Mouse (Mus musculus): Measurements from ENCODE around the gene Cd82. TPM values are rescaled to one million over a fixed set of nuclear protein-coding genes. Genes with fewer than 3 reads are reported as not detected.
A peak's percentile ranks its signal among the peaks of the same experiment; 100 is the strongest.

Cd82 gene
- total RNA-seq, 4 experiments from 2014 or later = 22.9 to 31.8 (median 25.6) TPM

GRCm38 (mm10) chr2:93466314-93466713 lies 3.4 kb upstream of the Cd82 start:
- no peak for DNase-seq (ENCODE audit: low spot score in 2 of 2)

DNA sequence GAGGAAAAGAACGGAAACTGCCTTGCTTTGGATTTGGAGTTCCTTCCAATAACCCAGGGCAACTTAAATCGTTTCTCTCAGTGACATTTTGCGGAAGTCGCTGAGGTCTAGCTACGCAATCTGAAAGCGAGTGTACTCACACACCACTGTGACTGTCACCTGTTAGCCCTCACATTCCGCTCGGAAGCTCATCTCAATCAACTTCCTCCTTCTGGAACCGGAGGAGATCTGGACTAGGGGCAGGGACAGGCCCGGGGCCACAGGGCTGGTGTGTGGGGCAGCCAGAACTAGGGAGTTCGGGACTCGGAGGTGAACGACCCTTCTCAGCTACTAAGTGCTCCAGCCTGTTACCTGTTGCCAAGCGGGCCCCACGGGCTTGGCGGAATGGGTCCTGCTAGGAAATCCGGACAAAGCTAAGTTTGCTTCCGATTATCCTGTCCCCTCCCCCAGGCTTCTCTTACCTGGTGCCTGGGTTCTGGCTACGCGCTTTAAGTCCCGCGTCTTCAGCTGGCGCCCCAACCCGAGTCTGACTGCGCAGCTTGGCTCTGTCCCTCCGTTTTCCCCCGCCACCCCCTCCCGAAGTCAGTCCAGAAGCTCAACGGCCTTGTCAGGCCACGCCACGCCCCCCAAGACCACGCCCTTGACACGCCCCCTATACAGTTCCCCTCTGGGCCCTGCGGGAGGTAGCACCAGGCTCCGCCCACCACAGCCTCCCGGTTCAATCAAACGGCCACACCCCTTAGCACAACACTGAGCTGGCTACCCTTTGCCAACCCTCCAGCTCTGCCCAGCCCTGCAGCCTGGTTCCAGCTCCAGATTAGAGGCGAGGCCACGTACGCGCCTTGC lies 848 bp downstream of the Cd82 start:
- DNase-seq (ENCODE audit: low spot score in 2 of 2) = peak; percentile 55 to 83

DNA sequence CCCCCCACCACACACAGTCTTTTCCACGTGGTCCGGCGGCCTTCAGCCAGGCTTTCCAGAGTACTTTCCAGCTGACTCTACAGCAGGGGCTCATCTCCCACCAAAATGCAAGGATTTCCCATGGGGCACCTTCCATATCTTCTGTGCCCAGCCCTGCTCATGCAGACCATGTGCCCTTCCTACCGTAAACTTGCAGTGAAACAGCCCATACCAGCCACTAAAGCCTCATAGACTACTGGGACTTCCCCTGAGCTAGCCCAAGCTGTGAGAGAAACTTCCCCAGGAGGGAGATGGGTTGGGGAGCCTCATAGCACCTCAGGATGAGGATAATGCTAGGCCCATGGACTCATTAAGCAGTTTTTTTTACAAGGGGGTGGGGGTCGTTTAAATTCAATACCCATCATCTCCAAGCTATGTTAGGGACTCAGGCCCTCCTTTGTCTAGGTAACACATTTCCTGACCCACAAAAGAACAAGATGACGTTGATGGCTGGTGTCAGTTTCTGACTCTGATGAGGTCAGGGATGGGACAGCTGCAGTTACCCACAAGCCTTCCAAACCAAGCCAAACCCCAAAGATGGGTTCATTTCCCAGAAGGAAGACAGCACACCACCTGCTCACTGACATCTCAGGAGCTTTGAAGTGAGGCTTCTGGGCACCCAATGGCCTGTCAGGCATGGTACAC lies 2.0 kb downstream of the Cd82 start:
- DNase-seq (ENCODE audit: low spot score in 2 of 2) = no peak

DNA sequence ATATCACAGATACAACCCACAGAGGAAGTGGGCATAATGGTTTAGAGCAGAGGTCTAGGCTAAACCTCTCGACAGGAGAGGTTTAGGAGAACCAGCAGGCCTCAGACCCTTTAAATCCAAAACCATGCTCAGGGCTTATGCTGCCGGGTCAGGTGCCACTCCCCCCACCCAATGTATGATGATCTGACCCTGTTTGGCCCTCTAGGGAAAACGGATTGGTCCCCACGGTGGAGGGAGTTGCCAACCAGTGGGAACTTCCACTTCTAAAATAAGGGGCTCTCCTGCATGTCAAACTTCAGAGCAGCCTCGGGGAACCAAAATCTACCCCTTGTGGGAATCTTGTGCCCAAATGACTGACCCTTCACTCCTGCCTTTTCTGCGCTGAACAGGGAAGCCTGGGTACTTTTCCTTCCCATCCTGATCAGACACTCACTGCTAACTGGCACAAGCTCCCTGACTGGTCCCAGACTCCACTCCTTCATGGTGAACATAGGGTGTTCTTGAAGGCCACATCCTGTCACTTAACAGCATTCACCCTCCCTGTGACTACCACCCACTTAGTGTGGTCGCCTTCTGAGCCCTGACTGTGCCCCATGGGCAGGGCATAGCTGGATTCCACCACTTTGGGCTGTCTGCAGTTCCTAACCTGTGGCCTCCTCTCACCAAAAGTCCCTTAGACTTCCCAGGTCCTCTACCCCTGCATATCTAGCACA lies 3.6 kb downstream of the Cd82 start:
- no peak for DNase-seq (ENCODE audit: low spot score in 2 of 2)

DNA sequence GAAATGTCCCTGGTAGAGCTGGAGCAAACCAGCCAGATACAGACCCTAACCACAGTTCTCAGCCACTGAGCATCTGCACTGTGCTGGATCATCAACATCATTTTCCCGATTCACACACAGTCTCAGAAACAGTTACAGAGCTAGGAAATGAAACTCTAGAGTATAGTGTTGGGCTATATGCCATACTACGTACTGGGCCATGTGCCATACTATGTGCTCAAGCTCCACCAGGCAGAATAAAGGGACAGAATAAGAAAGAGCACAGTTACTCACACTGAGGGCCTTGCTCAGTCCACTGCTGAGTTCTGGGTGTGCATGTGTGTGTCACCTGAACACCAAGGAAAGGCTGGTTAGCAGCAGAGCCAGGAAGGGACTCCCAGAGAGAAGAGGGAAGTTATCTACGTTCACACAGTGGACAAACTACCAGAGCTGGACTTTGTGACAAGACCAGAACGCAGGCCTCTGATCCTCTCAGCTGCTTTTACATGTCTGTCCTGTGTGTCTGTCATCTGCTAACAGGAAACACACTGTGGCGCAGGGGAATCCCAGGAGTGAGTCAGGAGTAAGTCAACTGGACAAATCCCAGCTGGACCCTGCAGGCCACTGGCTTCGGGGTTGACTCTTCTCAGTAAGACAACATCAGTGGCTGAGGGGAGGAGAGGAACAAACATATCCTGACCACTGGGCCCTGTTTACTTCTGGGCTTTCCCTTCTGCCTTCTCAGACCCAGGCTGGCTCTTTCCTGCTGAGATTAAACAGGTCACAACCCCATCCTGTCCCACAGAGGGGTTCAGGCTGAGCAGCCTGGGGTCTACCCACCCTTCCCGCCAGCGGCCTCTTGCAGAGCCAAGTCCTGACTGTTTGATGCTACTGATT lies 4.4 kb downstream of the Cd82 start:
- DNase-seq (ENCODE audit: low spot score in 2 of 2) = no peak

DNA sequence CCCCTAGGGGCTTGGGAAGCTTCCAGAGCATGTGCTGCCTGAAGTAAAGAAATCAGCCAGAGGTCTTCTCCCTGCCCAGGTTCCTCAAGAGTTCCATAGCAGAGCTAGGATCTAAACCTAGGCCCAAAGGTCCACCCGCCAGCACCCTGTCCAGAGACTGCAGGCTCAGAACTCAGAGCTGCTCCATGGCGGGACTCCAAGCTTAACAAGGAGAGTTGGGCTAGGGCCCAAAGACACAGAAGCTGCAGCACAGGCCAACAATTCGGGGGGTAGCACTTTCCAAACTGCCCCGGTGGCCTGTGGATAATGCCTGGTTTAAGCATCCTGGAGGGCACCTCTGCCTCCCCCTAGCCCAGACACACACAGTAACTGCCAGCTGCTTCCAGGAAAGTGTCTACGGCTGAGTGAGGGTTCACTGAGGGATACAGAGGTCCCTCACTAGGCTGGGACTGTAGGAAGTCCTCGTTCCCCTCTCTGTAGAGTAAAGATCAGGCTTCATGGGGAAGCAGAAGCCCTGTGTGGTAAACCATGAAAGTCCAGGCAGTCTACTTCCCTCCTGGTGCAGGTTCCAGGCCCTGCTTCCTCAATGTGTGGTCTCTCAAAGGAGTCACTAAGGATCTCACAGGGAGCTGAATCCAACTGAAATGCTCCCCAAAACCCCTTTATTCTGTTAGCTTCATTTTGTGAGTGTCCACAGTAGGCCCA lies 5.4 kb downstream of the Cd82 start:
- no peak for DNase-seq (ENCODE audit: low spot score in 2 of 2)

DNA sequence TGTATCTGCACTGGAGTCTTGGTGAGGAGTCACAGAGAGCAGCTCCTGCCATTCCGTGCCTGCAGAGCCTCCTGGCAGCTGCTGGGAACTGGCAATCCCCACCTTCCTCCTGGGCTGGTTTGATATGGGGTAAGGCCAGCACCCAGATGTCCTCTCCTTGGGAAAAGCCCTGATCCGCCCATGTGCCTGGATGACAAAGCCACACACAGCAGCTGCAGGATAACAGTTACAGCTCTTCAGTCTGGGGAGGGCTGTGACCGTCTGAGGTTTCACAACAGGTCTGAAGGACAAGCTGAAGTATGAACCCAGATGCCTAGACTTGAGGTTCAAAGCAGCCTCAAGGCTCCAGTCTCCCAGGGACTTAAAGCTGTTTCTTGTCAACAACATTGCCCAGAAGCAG lies 6.8 kb downstream of the Cd82 start:
- no peak for DNase-seq (ENCODE audit: low spot score in 2 of 2)

DNA sequence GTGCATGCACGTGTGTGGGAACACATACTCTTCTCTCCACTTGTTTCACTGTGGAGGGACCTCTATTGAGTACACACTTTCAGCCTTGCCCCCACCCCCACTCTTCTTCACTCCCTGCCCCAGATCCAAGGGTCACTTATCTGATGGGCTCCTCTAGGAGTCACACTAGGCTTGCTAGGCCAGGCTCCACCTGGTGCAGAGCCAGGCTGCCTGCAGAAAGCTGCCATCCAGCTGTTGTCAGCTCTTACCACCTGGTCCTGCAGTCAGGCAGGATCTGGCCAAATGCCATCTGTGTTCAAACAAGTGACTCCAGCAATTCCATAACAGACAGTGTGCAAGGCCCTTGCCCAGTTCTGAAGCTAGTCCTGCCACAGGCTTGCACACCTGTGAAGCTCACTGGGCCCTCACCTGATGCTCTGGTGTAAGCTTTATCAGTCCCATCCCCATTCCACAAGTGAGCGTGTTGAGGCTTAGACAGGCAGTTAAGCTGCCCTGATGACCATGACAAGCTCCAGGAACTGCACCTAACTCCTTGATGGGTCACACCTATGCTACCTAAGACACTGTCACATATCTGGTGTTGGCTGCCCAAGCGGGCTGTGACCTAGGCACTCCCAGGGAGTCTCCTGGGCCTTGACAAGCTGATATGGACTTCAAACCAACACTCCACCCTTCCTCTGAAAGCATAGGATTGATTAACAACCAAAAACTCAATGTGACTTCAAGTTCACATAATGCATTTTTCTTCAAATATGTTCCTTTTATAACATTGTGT lies 7.9 kb downstream of the Cd82 start:
- no peak for DNase-seq (ENCODE audit: low spot score in 2 of 2)

- no peak for DNase-seq (ENCODE audit: low spot score in 2 of 2)
Measured at GRCm38 (mm10) chr2:93454334-93454733, 8.6 kb downstream of the Cd82 start.

DNA sequence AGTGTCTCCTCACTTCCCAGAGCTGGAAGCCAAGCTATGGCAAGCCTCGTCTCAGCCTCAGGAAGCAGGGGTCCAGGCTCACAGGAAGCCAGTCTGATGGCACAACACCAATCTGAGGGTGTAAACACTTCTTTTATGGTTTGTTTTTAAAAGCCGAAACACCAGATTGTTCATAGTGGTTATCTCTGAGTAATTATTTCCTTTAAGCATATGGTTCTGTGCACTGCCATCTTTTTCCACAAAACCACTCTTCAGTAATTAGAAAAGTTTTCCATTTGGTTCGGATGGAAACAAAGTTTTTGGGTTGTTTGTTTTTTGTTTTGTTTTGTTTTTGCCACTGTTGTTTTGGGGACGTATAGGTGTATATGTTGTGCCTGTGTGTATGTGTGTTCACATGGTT lies 9.9 kb downstream of the Cd82 start:
- no peak for DNase-seq (ENCODE audit: low spot score in 2 of 2)

DNA sequence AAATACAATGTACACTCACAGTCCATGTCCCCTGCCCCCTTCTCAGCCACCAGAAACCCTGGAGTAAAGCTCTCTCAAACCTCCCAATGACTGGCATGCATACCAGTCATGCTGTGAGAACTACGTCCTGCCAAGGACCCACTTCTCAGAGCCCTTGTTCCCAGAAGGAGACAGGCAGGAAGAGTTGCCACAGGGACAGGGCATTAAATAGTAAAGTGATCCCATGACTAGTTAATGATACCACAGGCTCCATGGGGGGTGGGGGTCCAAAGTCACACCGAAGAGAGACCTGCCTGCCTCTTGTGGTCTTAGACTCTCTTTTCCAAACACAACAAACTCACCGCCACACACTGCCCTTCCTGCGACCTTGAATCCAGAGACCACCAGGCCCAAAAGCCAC lies 10.4 kb downstream of the Cd82 start:
- no peak for DNase-seq (ENCODE audit: low spot score in 2 of 2)

DNA sequence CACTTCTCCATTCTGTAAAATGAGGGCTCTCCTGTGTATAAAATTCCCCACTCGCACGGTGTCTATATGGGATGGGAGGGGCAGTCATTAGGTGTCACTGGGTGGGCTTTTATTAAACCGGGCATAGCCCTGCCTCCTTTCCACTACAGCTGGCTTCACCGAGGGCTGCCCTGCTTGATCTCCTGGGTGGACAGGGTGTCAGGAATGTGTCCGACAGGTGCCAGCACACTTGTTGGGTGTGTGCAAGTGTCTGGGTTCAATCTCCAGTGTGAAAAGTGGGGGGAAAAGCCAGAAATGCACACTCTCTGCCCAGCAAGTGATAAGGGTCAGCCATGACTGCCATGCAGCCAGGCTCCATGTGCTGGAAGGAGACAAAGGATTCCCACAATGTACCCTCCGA lies 10.9 kb downstream of the Cd82 start:
- DNase-seq (ENCODE audit: low spot score in 2 of 2) = no peak

DNA sequence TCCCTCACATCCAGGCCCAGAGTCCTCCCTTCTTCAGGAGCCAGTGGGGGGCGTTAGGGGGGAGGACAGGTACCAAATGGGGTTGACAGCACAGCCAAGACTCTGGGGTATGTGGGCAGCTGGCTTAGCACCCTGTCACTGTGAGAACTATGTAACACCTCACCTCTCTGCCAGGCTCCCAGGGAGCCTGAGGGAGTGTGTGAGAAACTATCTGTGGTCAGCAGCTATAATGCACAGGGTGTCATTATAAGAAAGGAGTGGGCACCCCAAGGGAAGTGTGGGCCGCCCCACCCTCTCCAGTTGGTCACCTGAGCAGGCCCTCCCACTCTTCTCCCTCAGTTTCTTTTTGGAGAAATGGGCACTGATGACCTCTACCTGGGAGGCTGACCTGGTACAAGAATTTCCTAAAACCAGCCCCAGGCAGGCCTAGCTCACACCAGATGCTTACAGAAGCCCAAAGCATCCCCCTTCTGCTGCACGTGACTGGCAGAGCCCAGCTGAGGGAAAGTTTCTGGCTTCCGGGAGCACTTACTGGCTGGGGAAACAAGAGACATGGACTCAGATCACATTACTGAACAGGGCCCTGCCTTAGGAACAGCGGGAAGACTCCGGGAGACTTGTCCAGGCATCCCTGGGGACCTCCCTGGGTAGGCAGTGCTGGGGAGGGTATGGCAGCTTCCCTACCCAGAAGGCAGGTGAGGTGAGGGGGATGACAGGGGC lies 11.6 kb downstream of the Cd82 start:
- DNase-seq (ENCODE audit: low spot score in 2 of 2) = no peak

- DNase-seq (ENCODE audit: low spot score in 2 of 2) = no peak
Measured at GRCm38 (mm10) chr2:93450695-93451094, 12.2 kb downstream of the Cd82 start.

DNA sequence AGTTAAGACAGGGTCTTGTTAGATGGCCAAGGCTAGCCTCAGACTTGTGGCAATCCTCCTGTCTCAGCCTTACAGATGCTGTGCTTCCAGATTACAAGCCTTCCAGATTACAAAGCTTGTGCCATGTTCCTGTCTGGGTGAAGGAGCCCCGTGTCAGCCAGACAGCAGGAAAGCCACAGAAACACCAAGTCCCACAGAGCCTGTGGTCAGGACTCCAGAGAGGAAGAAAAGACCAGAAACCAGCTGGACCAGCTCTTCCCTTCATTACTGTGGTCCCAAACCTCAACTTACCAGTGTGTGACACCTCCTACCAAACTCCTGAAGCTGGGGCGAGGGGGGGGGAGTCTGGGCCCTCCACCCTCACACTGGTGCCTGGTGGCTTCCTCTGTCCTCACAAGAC lies 13.3 kb downstream of the Cd82 start:
- DNase-seq (ENCODE audit: low spot score in 2 of 2) = no peak

DNA sequence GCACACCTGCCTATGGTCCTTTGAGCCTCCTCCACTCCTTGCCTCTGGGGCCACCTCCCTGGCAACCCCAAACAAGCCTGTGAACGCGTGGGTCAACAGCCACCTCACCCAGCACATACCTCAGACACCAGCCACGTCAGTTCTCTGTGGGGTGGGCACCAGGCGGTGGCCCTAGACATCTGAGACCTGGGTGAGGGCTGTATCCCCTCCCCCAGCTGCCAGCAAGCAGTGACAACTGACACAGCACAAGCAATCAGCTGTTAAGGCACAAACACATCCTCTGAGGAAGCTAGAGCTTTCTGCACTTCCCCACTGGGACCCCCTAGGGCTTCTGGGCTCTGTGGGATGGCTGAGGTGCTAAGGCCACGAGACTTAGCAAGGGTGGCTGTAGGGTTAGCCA lies 14.2 kb downstream of the Cd82 start:
- no peak for DNase-seq (ENCODE audit: low spot score in 2 of 2)

DNA sequence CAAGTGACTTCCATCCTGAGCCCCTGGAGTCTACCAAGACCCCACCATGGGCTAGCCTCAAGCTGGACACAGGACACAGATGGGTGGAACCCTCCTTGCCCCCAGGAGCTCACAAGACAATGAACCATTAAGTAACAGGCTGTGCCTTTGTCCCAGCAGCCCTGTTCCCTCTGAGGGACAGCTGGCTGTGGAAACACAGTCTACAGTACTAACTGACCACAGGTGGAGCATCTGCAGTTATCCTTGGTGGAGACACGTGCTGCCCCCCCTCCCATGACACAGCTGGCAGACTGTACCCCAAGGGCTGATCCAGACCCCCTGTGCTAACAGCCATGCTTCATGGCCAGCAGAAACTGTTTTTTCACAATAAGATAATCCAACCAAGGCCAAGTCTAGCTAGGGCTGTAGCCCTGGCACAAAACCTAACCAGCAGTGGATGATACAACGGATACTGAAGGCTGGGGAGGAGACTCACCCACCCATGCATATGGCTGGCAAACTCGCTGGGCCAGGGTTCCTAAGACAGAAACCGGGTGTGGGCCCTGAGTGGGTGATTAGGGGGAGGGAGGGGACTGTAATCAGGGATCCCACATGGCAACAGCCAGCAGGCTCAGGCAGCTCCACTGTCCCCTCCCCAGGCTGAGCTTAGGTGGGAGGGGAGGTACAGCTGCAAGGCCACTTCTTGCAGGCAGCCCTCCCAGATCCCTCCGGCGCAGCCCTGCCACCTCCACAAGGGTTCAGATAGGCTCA lies 15.3 kb downstream of the Cd82 start:
- DNase-seq (ENCODE audit: low spot score in 2 of 2) = no peak

DNA sequence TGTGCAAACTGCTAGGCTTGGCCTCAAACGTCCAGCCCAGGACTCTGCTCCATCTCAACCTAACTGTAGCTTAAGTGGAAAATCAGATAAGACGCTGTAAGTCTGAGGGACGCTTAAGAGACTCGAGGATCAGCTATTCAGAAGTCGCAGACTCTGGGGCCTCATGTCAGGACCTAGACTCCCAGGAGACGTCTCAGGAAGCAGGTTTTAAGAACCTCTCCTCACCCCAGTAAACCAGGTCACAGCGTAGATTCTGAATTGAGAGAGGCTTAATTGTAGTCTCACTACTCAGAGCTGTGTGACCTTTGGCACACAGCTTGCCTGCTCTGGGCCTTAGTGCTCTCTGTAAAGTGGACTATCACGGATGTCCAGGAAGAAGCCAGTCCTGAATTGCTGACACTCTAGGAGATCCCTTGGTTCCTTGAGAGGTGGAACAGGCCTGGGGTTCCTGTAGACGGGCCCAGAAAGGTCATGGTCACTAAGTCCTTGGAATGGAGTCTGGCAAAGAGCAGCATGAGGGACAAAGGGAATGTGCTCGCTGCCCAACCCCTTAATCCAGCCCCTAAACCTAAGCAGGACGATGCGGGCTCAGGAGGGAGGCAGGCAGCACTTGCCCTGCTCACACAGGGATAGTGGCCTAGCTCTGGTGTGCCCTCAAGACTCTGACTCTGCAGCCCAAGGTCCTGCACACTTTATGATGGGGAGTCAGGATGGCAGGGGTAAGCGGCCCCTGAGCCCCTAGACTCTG lies 16.2 kb downstream of the Cd82 start:
- DNase-seq (ENCODE audit: low spot score in 2 of 2) = no peak

Measured in left cerebral cortex, adult 8-10 months (tissue).